Mouse (Mus musculus) small intestine, adult 2 months (tissue): ENCODE results near the gene Asb2. TPM values are rescaled to one million over a fixed set of nuclear protein-coding genes. Genes with fewer than 3 reads are reported as not detected.
A peak's percentile ranks its signal among the peaks of the same experiment; 100 is the strongest.

ENCODE experiments used
- H3K27ac ChIP-seq: fragments of 200-500 bp; 2 replicates; pipeline ENCODE4 v1.5.1; 2012; ENCODE audit warnings: low read depth, low read length, control low read depth, inconsistent platforms; ENCODE audit not compliant: insufficient read depth
- H3K27me3 ChIP-seq: fragments of 200-500 bp; 2 replicates; pipeline ENCODE4 v1.6.1; 2012; ENCODE audit warnings: mild to moderate bottlenecking, moderate library complexity, low read length, inconsistent platforms; ENCODE audit not compliant: control insufficient read depth, insufficient read depth
- H3K36me3 ChIP-seq: fragments of 200-500 bp; 2 replicates; pipeline ENCODE4 v1.6.1; 2012; ENCODE audit warnings: mild to moderate bottlenecking, low read length, control low read depth, inconsistent platforms; ENCODE audit not compliant: control insufficient read depth, insufficient read depth
- H3K4me1 ChIP-seq: fragments of 200-500 bp; 2 replicates; pipeline ENCODE4 v1.6.1; 2012; ENCODE audit warnings: low read length, inconsistent platforms, mixed read lengths; ENCODE audit not compliant: control insufficient read depth, insufficient read depth, insufficient read length
- H3K4me3 ChIP-seq: fragments of 200-500 bp; 2 replicates; pipeline ENCODE4 v1.5.1; 2012; ENCODE audit warnings: low read depth, mild to moderate bottlenecking, control low read depth, inconsistent platforms, low read length, moderate library complexity
- CTCF ChIP-seq: fragments of 200-500 bp; IDR thresholded peaks from 2 replicates; pipeline ENCODE4 v1.5.1; 2012; ENCODE audit warnings: low read depth, mild to moderate bottlenecking, control low read depth, inconsistent platforms, low read length, moderate library complexity, mixed read lengths; ENCODE audit not compliant: insufficient replicate concordance, insufficient read length; ENCODE audit errors: extremely low read depth
- POLR2A ChIP-seq: fragments of 200-500 bp; IDR thresholded peaks from 2 replicates; pipeline ENCODE4 v1.6.1; 2012; ENCODE audit warnings: low read depth, mild to moderate bottlenecking, control low read depth, inconsistent platforms, low read length, moderate library complexity
- WGBS: fragments of 180-500 bp; shearing (Covaris S2); methylation state at CpG from one replicate; pipeline ENCODE4 v1.1.7; 2018; 5-methylcytosine and 5-hydroxymethylcytosine counted together
- polyA plus RNA-seq: library from polyadenylated mRNA; depleted of rRNA; stranded (reverse); fragments of >200 nt; gene quantifications from 2 replicates; pipeline ENCODE4 v1.2.3, GENCODE M21; 2012; rRNA removed

Asb2 gene
- 75.6 and 106 TPM in 2 replicates for polyA plus RNA-seq

DNA sequence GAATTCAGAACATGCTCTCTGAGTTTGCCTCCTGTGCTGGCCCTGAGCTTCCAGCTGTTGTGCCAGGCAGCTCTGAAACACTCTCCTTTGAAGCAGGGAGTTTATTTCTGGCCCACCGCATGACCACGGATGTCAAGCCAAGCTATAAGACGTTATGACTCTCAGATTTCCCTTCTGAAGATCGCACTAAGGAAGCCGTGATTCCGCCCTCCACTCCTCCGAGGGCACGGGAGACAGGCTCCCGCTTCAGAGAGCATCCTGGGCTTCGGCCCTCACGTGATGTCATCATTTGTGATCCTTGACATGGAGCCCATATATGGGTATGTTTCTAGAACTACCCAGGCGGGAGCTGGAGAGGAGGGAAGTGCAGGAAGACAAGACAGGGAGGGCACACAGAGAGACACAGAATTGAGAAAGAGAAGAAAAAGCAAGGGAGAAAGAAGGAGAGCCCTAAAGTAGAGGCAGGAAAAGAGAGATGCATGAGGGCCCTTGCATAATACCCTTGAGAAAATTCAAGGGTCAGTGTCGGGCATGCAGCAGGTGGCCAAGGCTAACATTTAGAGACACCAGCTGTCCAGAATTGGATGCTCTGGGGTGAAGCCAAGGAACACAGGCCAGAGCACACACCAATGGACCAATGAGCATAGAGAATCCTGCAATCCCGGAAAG lies at the start of gene Asb2:
TSS of gene Asb2 (minus strand) at position 256 of the 669 bp plus-strand sequence.
- H3K27me3 ChIP-seq, result no peaks in the 10 kb centered on the region
- peak within 1 kb of the TSS; percentile 41; the same call in 1 of the 2 replicates for H3K4me3 ChIP-seq
- TF ChIP-seq POLR2A, result no peak
- no peak for TF ChIP-seq CTCF
- 61% methylated on average over 14 of the region's 14 CpGs for WGBS
- H3K36me3 ChIP-seq, result no peaks in the 10 kb centered on the region
- no peaks in the 10 kb centered on the region for H3K4me1 ChIP-seq
- peak within 1 kb of the TSS; percentile 67 for H3K27ac ChIP-seq

DNA sequence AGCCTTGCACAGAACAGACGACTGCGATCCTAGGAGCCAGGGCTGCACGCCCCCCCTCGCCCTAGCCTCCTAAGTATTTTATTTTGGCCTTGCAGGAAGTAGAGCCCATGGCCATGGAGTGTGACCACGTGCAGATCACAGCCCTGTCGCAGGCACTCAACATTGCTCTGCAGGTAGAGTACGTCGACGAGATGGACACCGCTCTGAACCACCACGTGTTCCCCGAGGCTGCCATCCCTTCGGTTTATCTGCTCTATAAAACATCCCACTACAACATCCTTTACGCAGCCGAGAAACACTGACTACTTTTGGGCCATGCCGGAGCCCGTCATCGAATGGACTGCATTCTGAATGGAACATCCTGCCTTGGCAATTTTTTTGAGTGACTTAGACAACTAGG lies 48.3 kb upstream of the Asb2 start:
- H3K4me3 ChIP-seq, result no peak overlapping the region
- H3K27ac ChIP-seq, result no peak overlapping the region
- H3K36me3 ChIP-seq, result peaks cover 34% of the 10 kb centered on the region
- no peaks in the 10 kb centered on the region for H3K27me3 ChIP-seq
- no peaks in the 10 kb centered on the region; the same call in 1 of the 2 replicates for H3K4me1 ChIP-seq
- TF ChIP-seq POLR2A (no peak), CTCF (no peak)
- WGBS, result 88% methylated on average over 18 of the region's 18 CpGs

DNA sequence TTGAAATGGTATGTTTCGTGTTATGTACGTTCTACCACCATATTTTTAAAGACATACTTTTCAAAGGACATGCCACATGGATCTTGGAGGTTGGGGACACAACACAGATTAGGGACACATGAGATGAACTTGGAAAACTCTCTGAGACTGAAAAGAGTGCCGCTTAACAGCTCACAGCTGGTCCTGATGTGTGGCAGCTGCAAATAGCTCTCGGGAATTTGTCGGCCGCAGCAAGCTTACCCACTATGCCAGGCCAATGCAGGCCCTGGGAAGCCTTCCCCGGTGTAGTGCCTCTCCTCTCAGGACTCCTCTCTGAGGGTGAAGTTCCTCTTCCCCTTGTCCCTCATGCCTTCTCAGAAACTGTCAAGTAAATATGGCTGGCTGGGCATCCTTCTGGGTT lies 41.0 kb upstream of the Asb2 start:
- H3K27me3 ChIP-seq, result no peaks in the 10 kb centered on the region
- no peaks in the 10 kb centered on the region for H3K4me1 ChIP-seq
- TF ChIP-seq POLR2A, result no peak
- no peak for TF ChIP-seq CTCF
- H3K36me3 ChIP-seq, result no peaks in the 10 kb centered on the region
- no peak overlapping the region for H3K27ac ChIP-seq
- 82% methylated on average over 7 of the region's 7 CpGs for whole genome bisulfite sequencing
- no peak overlapping the region for H3K4me3 ChIP-seq

DNA sequence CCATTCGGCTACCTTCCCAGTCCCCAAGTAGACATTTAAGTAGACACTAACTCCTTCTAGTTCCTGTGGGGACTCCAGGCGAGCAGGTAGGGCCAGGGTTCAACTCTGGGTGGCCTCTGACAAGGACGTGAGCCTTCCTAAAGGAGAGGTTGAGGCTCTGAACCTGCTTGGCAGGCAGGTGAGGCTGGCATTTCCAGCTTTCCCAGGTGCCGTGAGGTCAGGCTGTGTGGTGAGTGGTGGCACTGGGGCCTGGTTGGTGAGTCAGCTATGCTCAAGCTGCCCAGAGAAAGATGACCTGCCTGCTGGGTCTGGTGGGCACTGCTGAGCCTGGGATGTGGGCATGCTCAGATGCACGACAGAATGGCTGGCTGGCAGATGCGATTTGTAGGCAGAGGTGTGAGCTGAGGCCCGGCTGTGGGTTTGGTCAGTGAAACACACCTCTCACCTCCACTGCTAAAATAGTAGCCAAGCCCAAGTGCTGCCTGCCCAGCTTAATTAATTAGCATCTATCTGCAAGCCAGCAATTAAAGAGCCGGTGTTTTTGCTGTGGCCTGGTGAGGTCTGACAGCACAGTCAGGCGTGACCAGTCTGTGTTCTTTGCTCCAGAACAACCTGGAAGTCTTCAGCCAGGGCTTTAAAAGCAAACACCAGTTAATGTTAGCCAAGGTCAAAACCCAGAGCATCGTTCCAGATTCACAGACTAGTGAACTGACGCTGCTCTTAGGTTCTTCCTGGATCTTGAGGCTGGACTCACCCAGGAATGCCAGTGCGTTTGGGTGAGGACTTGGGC lies 39.9 kb upstream of the Asb2 start:
- no peaks in the 10 kb centered on the region for H3K27me3 ChIP-seq
- no peak for TF ChIP-seq POLR2A
- no peak for TF ChIP-seq CTCF
- H3K36me3 ChIP-seq, result no peaks in the 10 kb centered on the region
- WGBS, result 70% methylated on average over 12 of the region's 12 CpGs
- no peak overlapping the region for H3K4me3 ChIP-seq
- H3K27ac ChIP-seq, result no peak overlapping the region
- no peaks in the 10 kb centered on the region for H3K4me1 ChIP-seq

DNA sequence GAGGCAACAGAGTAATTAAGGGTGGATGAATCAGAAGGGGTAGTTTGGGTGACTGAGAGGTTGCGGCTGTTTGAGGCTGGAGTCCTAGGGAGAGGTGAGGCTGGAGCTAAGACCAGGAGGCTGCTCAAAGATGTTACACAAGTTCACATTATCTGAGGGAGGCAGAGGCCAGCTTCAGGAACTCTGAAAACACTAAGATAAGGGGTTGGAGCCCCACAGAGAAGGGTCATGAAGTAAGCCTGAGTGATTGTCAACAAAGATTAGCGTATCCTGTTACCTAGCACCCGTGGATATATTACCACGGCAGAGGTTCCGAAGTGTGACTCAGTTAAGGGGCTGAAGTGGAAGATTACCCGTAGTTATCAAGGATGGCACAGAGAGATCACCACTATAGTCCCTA lies 37.7 kb upstream of the Asb2 start:
- Histone ChIP-seq H3K4me3 (no peak overlapping the region), H3K4me1 (peaks cover 6% of the 10 kb centered on the region; the same call in 1 of the 2 replicates), H3K36me3 (no peaks in the 10 kb centered on the region), H3K27ac (no peak overlapping the region), H3K27me3 (no peaks in the 10 kb centered on the region)
- 34% methylated on average over 6 of the region's 6 CpGs for WGBS
- TF ChIP-seq CTCF, result no peak
- no peak for TF ChIP-seq POLR2A

DNA sequence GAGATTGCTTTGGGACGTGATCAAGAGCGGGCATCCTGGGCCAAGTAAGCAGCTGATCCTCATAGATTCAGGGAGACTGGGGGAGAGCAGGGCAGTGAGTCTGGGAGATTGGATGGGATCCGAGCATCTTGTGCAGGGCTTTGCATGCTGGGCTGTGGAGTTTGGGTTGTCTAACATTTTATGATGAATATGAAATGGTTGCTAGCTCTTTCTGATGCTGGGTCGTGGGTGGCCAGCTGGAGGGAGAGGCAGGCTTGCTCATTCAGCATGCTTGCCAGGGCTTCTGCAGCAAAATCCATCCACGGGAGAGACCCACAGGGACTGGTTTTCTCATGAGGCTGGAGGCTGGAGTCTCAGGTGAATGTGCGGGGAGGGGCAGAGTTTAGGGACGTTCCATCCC lies 35.3 kb upstream of the Asb2 start:
- peaks cover 6% of the 10 kb centered on the region; the same call in 1 of the 2 replicates for H3K4me1 ChIP-seq
- no peaks in the 10 kb centered on the region for H3K36me3 ChIP-seq
- TF ChIP-seq POLR2A (no peak), CTCF (no peak)
- no peak overlapping the region for H3K4me3 ChIP-seq
- H3K27ac ChIP-seq, result no peak overlapping the region
- WGBS, result 64% methylated on average over 7 of the region's 7 CpGs
- no peaks in the 10 kb centered on the region for H3K27me3 ChIP-seq

DNA sequence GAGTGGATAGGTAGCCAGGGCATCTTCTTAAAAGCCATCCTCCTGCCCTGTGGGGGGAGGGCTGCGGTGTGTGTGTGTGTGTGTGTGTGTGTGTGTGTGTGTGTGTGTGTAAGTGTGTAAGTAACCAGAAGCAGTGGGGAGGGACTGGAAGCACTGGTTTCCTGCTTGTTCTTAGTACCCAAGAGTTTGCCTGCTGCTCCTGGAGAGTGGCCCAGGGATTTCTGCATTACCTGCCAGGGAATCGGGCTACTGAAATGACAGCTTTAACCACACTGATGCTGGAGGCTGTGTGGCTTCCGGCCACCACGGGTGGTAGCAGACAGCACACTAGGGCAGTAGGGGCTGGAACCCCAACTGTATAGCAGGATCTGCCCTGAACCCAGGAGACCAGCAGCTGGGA lies 34.2 kb upstream of the Asb2 start:
- peaks cover 6% of the 10 kb centered on the region; the same call in 1 of the 2 replicates for H3K4me1 ChIP-seq
- no peak overlapping the region for H3K27ac ChIP-seq
- 66% methylated on average over 4 of the region's 4 CpGs for whole genome bisulfite sequencing
- TF ChIP-seq POLR2A, result no peak
- no peak for TF ChIP-seq CTCF
- H3K4me3 ChIP-seq, result no peak overlapping the region
- no peaks in the 10 kb centered on the region for H3K27me3 ChIP-seq
- H3K36me3 ChIP-seq, result no peaks in the 10 kb centered on the region
